ENCODE assay signal across 39 mouse cellular contexts in genomic region chr10:76157528-76157927, GRCm38 (mm10). TPM values are rescaled to one million over a fixed set of nuclear protein-coding genes. Genes with fewer than 3 reads are reported as not detected.
"Had no signal": no experiment of that assay in that cellular context is flagged by ENCODE, and none has a peak within 500 bp of the region (broad histone marks: within the 10 kb centered on the region; RNA-seq: fewer than 3 reads in every experiment).

No protein-coding gene starts in this region.

- H3K4me1 ChIP-seq: heart, embryonic 13.5 days; heart, embryonic 15.5 days; hindbrain, embryonic 13.5 days; hindbrain, embryonic 15.5 days; limb, embryonic 10.5 days; limb, embryonic 12.5 days; liver, embryonic 13.5 days had no signal

- ATAC-seq: forebrain, postnatal 0 days; hindbrain, postnatal 0 days had no signal

- H3K36me3 ChIP-seq: heart, embryonic 13.5 days; heart, embryonic 15.5 days; hindbrain, embryonic 13.5 days; hindbrain, embryonic 15.5 days; limb, embryonic 10.5 days; limb, embryonic 12.5 days; liver, embryonic 13.5 days had no signal

- H3K4me2 ChIP-seq: heart, embryonic 11.5 days; heart, embryonic 13.5 days; heart, embryonic 15.5 days; hindbrain, embryonic 13.5 days; hindbrain, embryonic 15.5 days; limb, embryonic 12.5 days; liver, embryonic 11.5 days; liver, embryonic 13.5 days had no signal

- H3K27me3 ChIP-seq: heart, embryonic 15.5 days; hindbrain, embryonic 13.5 days; hindbrain, embryonic 15.5 days; limb, embryonic 12.5 days; liver, embryonic 13.5 days had no signal

- H3K27ac ChIP-seq: heart, embryonic 13.5 days; heart, embryonic 15.5 days; hindbrain, embryonic 13.5 days; hindbrain, embryonic 15.5 days; hindbrain, postnatal 0 days; layer of hippocampus, adult 2 months; limb, embryonic 10.5 days; limb, embryonic 12.5 days; liver, embryonic 13.5 days had no signal

- H3K9me3 ChIP-seq: heart, embryonic 13.5 days; heart, embryonic 15.5 days; hindbrain, embryonic 13.5 days; hindbrain, embryonic 15.5 days; limb, embryonic 10.5 days; limb, embryonic 12.5 days; liver, embryonic 13.5 days had no signal

- H3K9ac ChIP-seq: forebrain, postnatal 0 days; heart, embryonic 13.5 days; heart, embryonic 15.5 days; hindbrain, embryonic 13.5 days; hindbrain, embryonic 15.5 days; limb, embryonic 12.5 days; liver, embryonic 13.5 days had no signal

- H3K4me3 ChIP-seq: heart, embryonic 13.5 days; heart, embryonic 15.5 days; hindbrain, embryonic 13.5 days; hindbrain, embryonic 15.5 days; layer of hippocampus, adult 2 months; limb, embryonic 10.5 days; limb, embryonic 12.5 days; liver, embryonic 13.5 days had no signal

- DNase-seq: forebrain, postnatal 0 days; gastrocnemius, postnatal 14 days; gastrocnemius, postnatal 36 days; heart, adult 18-20 months; heart, postnatal 14 days; heart, postnatal 36 days; kidney, adult 18-20 months; kidney, adult 8-10 months; kidney, postnatal 10 days; kidney, postnatal 25 days; kidney, postnatal 4 days; layer of hippocampus, postnatal 36 days; liver; liver, embryonic 13.5 days had no signal

RNA-seq across cellular contexts. Expression of gene Slc5a4a, which starts 10.3 kb away (rescaled TPM):
- total RNA-seq: gastrocnemius, adult 18-20 months; gastrocnemius, adult 8-10 months; gastrocnemius, postnatal 14 days; gastrocnemius, postnatal 36 days; heart, adult 18-20 months; heart, postnatal 14 days; heart, postnatal 36 days; hematopoietic stem cell, adult 5-6 weeks; hindbrain, postnatal 0 days; layer of hippocampus, adult 2 months; layer of hippocampus, postnatal 10 days; layer of hippocampus, postnatal 36 days; left cerebral cortex, adult 18-20 months; left cerebral cortex, adult 8-10 months; left cerebral cortex, postnatal 36 days had no signal
- polyA plus RNA-seq: gonadal fat pad, adult 2 months; heart, embryonic 11.5 days; heart, embryonic 13.5 days; heart, embryonic 15.5 days; heart, postnatal 0 days; hindbrain, embryonic 11.5 days; hindbrain, embryonic 13.5 days; hindbrain, postnatal 0 days; intestine, embryonic 14.5 days; kidney, embryonic 14.5 days; kidney, embryonic 16.5 days; limb, embryonic 10.5 days; limb, embryonic 12.5 days; limb, embryonic 14.5 days; liver, embryonic 13.5 days had no signal

RNA-seq across cellular contexts. Expression of gene Slc5a4b, which starts 46.8 kb away (rescaled TPM):
- total RNA-seq: forebrain, postnatal 0 days; gastrocnemius, adult 18-20 months; gastrocnemius, adult 8-10 months; gastrocnemius, postnatal 14 days; gastrocnemius, postnatal 36 days; heart, adult 18-20 months; heart, postnatal 14 days; heart, postnatal 36 days; hematopoietic stem cell, adult 5-6 weeks; hindbrain, postnatal 0 days; layer of hippocampus, adult 2 months; layer of hippocampus, postnatal 36 days; left cerebral cortex, adult 18-20 months; left cerebral cortex, postnatal 10 days; left cerebral cortex, postnatal 36 days had no signal
- polyA plus RNA-seq: forebrain, postnatal 0 days; gonadal fat pad, adult 2 months; heart, embryonic 11.5 days; heart, embryonic 13.5 days; heart, embryonic 15.5 days; heart, postnatal 0 days; hindbrain, embryonic 11.5 days; hindbrain, embryonic 15.5 days; intestine, embryonic 14.5 days; limb, embryonic 10.5 days; limb, embryonic 12.5 days; limb, embryonic 14.5 days had no signal
